Mouse (Mus musculus) lung, postnatal 36 days (tissue): Measurements from ENCODE around the gene Dnaaf3.

Source experiments
- DNase-seq: peaks from one replicate; pipeline ENCODE4 v3.0.0; 2022; ENCODE audit warnings: mixed read lengths

Dnaaf3 gene

GRCm38 (mm10) chr7:4498251-4498650, 34.0 kb downstream of the Dnaaf3 start:
- DNase-seq: peak; percentile 94

GRCm38 (mm10) chr7:4497271-4497903, 34.9 kb downstream of the Dnaaf3 start:
- DNase-seq: no peak

GRCm38 (mm10) chr7:4496468-4496867, 35.8 kb downstream of the Dnaaf3 start:
- no peak for DNase-seq

GRCm38 (mm10) chr7:4493991-4494390, 38.3 kb downstream of the Dnaaf3 start:
- no peak for DNase-seq

GRCm38 (mm10) chr7:4492284-4493224, 39.7 kb downstream of the Dnaaf3 start:
- peak; percentile 44 for DNase-seq

- DNase-seq: peak; percentile 76
These were observed 40.9 kb downstream of the Dnaaf3 start for GRCm38 (mm10) chr7:4491308-4491707.

GRCm38 (mm10) chr7:4482281-4482680, 50.0 kb downstream of the Dnaaf3 start:
- no peak for DNase-seq

GRCm38 (mm10) chr7:4479674-4480073, 52.6 kb downstream of the Dnaaf3 start:
- peak; percentile 61 for DNase-seq

- DNase-seq: no peak
These were observed 53.4 kb downstream of the Dnaaf3 start for GRCm38 (mm10) chr7:4478796-4479291.

- peak; percentile 87 for DNase-seq
These were observed 54.0 kb downstream of the Dnaaf3 start for GRCm38 (mm10) chr7:4478021-4478795.

GRCm38 (mm10) chr7:4473940-4474339, 58.3 kb downstream of the Dnaaf3 start:
- DNase-seq: no peak
